Mouse (Mus musculus): Measurements from ENCODE around the gene Nes. TPM values are rescaled to one million over a fixed set of nuclear protein-coding genes. Genes with fewer than 3 reads are reported as not detected.

Gene Nes
- polyA plus RNA-seq (2016; fragmentation: Nextera tagmentation; extraction: Ambion mirVana): 25.0 and 28.8 TPM in 2 replicates

GRCm38 (mm10) chr3:87970939-87971488 is at the start of gene Nes:
Gene Nes (plus strand): TSS chr3:87971078.
- peaks cover 28% of the 10 kb centered on the region for H3K27me3 ChIP-seq (ENCODE audit: insufficient read depth, poor library complexity, severe bottlenecking)
- no peaks in the 10 kb centered on the region for H3K9me3 ChIP-seq
- H3K36me3 ChIP-seq: peaks cover 15% of the 10 kb centered on the region
- peaks cover 47% of the 10 kb centered on the region for H3K4me1 ChIP-seq
- DNase-seq (ENCODE audit: low spot score): peak; percentile 93
- H3K4me3 ChIP-seq: peak within 1 kb of the TSS; percentile 71
- under 1% methylated on average over 44 of the region's 44 CpGs for WGBS
- peak within 1 kb of the TSS; percentile 91 for H3K27ac ChIP-seq

- no peak for DNase-seq (ENCODE audit: low spot score)
- Histone ChIP-seq H3K36me3 (peaks cover 64% of the 10 kb centered on the region), H3K27ac (no peak overlapping the region), H3K27me3 (ENCODE audit: insufficient read depth, poor library complexity, severe bottlenecking) (no peaks in the 10 kb centered on the region), H3K9me3 (no peaks in the 10 kb centered on the region), H3K4me1 (peaks cover 14% of the 10 kb centered on the region), H3K4me3 (no peak overlapping the region)
- 87% methylated on average over 7 of the region's 7 CpGs for WGBS
Measured at GRCm38 (mm10) chr3:87924996-87925395, 45.9 kb upstream of the Nes start.

- no peak overlapping the region for H3K27ac ChIP-seq
- peaks cover 70% of the 10 kb centered on the region for H3K36me3 ChIP-seq
- no peak for DNase-seq (ENCODE audit: low spot score)
- H3K27me3 ChIP-seq (ENCODE audit: insufficient read depth, poor library complexity, severe bottlenecking): no peaks in the 10 kb centered on the region
- 94% methylated on average over 5 of the region's 5 CpGs for WGBS
- H3K9me3 ChIP-seq: no peaks in the 10 kb centered on the region
- peaks cover 19% of the 10 kb centered on the region for H3K4me1 ChIP-seq
- no peak overlapping the region for H3K4me3 ChIP-seq
Measured at GRCm38 (mm10) chr3:87927452-87927851, 43.4 kb upstream of the Nes start.

- 6% methylated on average over 26 of the region's 26 CpGs for WGBS
- peaks cover 67% of the 10 kb centered on the region for H3K36me3 ChIP-seq
- no peak for DNase-seq (ENCODE audit: low spot score)
- peaks cover 19% of the 10 kb centered on the region for H3K4me1 ChIP-seq
- peak overlapping the region; percentile 89 for H3K4me3 ChIP-seq
- no peaks in the 10 kb centered on the region for H3K27me3 ChIP-seq (ENCODE audit: insufficient read depth, poor library complexity, severe bottlenecking)
- no peaks in the 10 kb centered on the region for H3K9me3 ChIP-seq
- H3K27ac ChIP-seq: peak overlapping the region; percentile 98
Measured at GRCm38 (mm10) chr3:87929341-87930077, 41.4 kb upstream of the Nes start.

GRCm38 (mm10) chr3:87930078-87930795 is 40.6 kb upstream of the Nes start, which contains the start of the genes Isg20l2 and Rrnad1:
Gene Isg20l2 (plus strand): TSS chr3:87930314.
Gene Rrnad1 (minus strand): TSS chr3:87930717.
- WGBS: under 1% methylated on average over 74 of the region's 78 CpGs
- Histone ChIP-seq H3K27me3 (ENCODE audit: insufficient read depth, poor library complexity, severe bottlenecking) (no peaks in the 10 kb centered on the region), H3K4me1 (peaks cover 19% of the 10 kb centered on the region), H3K9me3 (no peaks in the 10 kb centered on the region), H3K27ac (peak within 1 kb of the TSS; percentile 98), H3K4me3 (peak within 1 kb of the TSS; percentile 89), H3K36me3 (peaks cover 66% of the 10 kb centered on the region)
- peak; percentile 99 for DNase-seq (ENCODE audit: low spot score)

- Histone ChIP-seq H3K36me3 (peaks cover 70% of the 10 kb centered on the region), H3K4me3 (no peak overlapping the region), H3K27ac (no peak overlapping the region), H3K9me3 (no peaks in the 10 kb centered on the region), H3K27me3 (ENCODE audit: insufficient read depth, poor library complexity, severe bottlenecking) (no peaks in the 10 kb centered on the region), H3K4me1 (peaks cover 24% of the 10 kb centered on the region)
- no peak for DNase-seq (ENCODE audit: low spot score)
- WGBS: 87% methylated on average over 5 of the region's 5 CpGs
Measured at GRCm38 (mm10) chr3:87934026-87934425, 36.9 kb upstream of the Nes start.

GRCm38 (mm10) chr3:87934501-87934900 is 36.4 kb upstream of the Nes start:
- no peak overlapping the region for H3K4me3 ChIP-seq
- H3K4me1 ChIP-seq: peaks cover 20% of the 10 kb centered on the region
- peaks cover 75% of the 10 kb centered on the region for H3K36me3 ChIP-seq
- DNase-seq (ENCODE audit: low spot score): no peak
- no peaks in the 10 kb centered on the region for H3K9me3 ChIP-seq
- H3K27ac ChIP-seq: no peak overlapping the region
- 77% methylated on average over 4 of the region's 4 CpGs for WGBS
- H3K27me3 ChIP-seq (ENCODE audit: insufficient read depth, poor library complexity, severe bottlenecking): no peaks in the 10 kb centered on the region

- WGBS: 81% methylated on average over 4 of the region's 4 CpGs
Measured at GRCm38 (mm10) chr3:87935201-87935600, 35.7 kb upstream of the Nes start.

GRCm38 (mm10) chr3:87935776-87936175 is 35.1 kb upstream of the Nes start:
- Histone ChIP-seq H3K4me3 (no peak overlapping the region), H3K9me3 (no peaks in the 10 kb centered on the region), H3K36me3 (peaks cover 88% of the 10 kb centered on the region), H3K27me3 (ENCODE audit: insufficient read depth, poor library complexity, severe bottlenecking) (no peaks in the 10 kb centered on the region), H3K27ac (no peak overlapping the region), H3K4me1 (peaks cover 20% of the 10 kb centered on the region)
- peak; percentile 87 for DNase-seq (ENCODE audit: low spot score)
- WGBS: 93% methylated on average over 2 of the region's 2 CpGs

More at GRCm38 (mm10) chr3:87935201-87935600, 35.7 kb upstream of the Nes start:
- Histone ChIP-seq H3K27ac (no peak overlapping the region), H3K9me3 (no peaks in the 10 kb centered on the region), H3K4me1 (peaks cover 20% of the 10 kb centered on the region), H3K27me3 (ENCODE audit: insufficient read depth, poor library complexity, severe bottlenecking) (no peaks in the 10 kb centered on the region), H3K4me3 (no peak overlapping the region), H3K36me3 (peaks cover 82% of the 10 kb centered on the region)
- no peak for DNase-seq (ENCODE audit: low spot score)

- H3K27ac ChIP-seq: no peak overlapping the region
- no peak overlapping the region for H3K4me3 ChIP-seq
- no peak for DNase-seq (ENCODE audit: low spot score)
- 76% methylated on average over 5 of the region's 5 CpGs for WGBS
- H3K9me3 ChIP-seq: no peaks in the 10 kb centered on the region
- H3K4me1 ChIP-seq: peaks cover 20% of the 10 kb centered on the region
- peaks cover 66% of the 10 kb centered on the region for H3K36me3 ChIP-seq
- H3K27me3 ChIP-seq (ENCODE audit: insufficient read depth, poor library complexity, severe bottlenecking): peaks cover 8% of the 10 kb centered on the region
Measured at GRCm38 (mm10) chr3:87940611-87941010, 30.3 kb upstream of the Nes start.

GRCm38 (mm10) chr3:87942471-87942870 is 28.4 kb upstream of the Nes start:
- peaks cover 52% of the 10 kb centered on the region for H3K36me3 ChIP-seq
- H3K27me3 ChIP-seq (ENCODE audit: insufficient read depth, poor library complexity, severe bottlenecking): peaks cover 23% of the 10 kb centered on the region
- H3K9me3 ChIP-seq: no peaks in the 10 kb centered on the region
- no peak for DNase-seq (ENCODE audit: low spot score)
- WGBS: 95% methylated on average over 2 of the region's 2 CpGs
- H3K27ac ChIP-seq: no peak overlapping the region
- H3K4me3 ChIP-seq: no peak overlapping the region
- H3K4me1 ChIP-seq: peaks cover 32% of the 10 kb centered on the region

GRCm38 (mm10) chr3:87943586-87943985 is 27.3 kb upstream of the Nes start:
- Histone ChIP-seq H3K4me1 (peaks cover 43% of the 10 kb centered on the region), H3K9me3 (no peaks in the 10 kb centered on the region), H3K36me3 (peaks cover 41% of the 10 kb centered on the region), H3K4me3 (no peak overlapping the region), H3K27ac (no peak overlapping the region), H3K27me3 (ENCODE audit: insufficient read depth, poor library complexity, severe bottlenecking) (peaks cover 33% of the 10 kb centered on the region)
- 81% methylated on average over 7 of the region's 7 CpGs for WGBS
- no peak for DNase-seq (ENCODE audit: low spot score)

Measured in heart, embryonic 10.5 days (tissue).